Mouse (Mus musculus) fibroblast of lung, adult 2 months (primary cell): ENCODE measurements around the gene Fam160a1.
A peak's percentile ranks its signal among the peaks of the same experiment; 100 is the strongest.

Experiments
- DNase-seq: peaks from one replicate; pipeline ENCODE4 v3.0.0-alpha.2; 2011; ENCODE audit warnings: low read depth

The Fam160a1 gene

GRCm38 (mm10) chr3:85634389-85635125 is 182.5 kb downstream of the Fam160a1 start:
- peak; percentile 51 for DNase-seq

- no peak for DNase-seq
Observed at GRCm38 (mm10) chr3:85633733-85634132, 183.4 kb downstream of the Fam160a1 start.

GRCm38 (mm10) chr3:85629895-85630510 is 187.1 kb downstream of the Fam160a1 start:
- no peak for DNase-seq

GRCm38 (mm10) chr3:85619751-85620150 is 197.3 kb downstream of the Fam160a1 start:
- no peak for DNase-seq

GRCm38 (mm10) chr3:85619345-85619744 is 197.7 kb downstream of the Fam160a1 start:
- DNase-seq, result no peak

GRCm38 (mm10) chr3:85618885-85619284 is 198.2 kb downstream of the Fam160a1 start:
- no peak for DNase-seq

- no peak for DNase-seq
Observed at GRCm38 (mm10) chr3:85616389-85616788, 200.7 kb downstream of the Fam160a1 start.
